Mouse (Mus musculus): ENCODE results near the gene Rars. TPM values are rescaled to one million over a fixed set of nuclear protein-coding genes. Genes with fewer than 3 reads are reported as not detected.

The Rars gene
- polyA plus RNA-seq, 1 experiment from 2014 or later, result 132 TPM

DNA sequence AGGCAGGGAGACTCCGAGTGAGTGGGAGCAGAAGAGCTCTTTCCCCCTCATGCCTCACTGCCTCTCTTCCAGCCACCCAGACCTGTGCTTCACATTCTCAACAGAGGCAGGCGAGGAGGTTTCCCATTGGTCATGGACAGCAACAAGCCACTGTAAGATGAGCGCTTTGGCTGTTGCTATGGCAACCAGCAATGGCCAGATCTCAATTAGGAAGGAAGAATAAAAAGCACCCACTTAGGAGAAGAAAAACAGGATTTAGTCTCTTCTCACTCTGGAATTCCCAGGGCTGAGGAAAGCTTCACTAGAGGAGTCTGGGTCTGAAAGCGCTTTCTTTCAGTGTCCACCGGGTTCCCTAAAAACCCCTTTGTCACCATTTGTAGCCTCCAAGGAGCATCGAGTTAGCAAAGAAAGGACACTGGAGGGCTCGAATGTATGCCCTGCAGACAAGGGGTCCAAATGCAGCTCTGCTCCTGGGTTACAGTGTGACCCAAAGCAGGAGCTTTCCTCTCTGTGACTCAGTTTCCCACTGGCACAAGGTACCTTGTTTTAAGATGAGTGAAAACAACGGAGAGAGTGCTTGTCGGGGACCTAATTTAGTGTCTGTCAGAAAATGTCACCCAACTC lies 30.8 kb upstream of the Rars start:
- Histone ChIP-seq H3K27me3 (ENCODE audit: control insufficient read depth, insufficient read depth, low read length) (no peaks in the 10 kb centered on the region), H3K9ac (replicated peaks; ENCODE audit: low read length) (peak overlapping the region; percentile 50), H3K36me3 (replicated peaks; ENCODE audit: control insufficient read depth, insufficient read depth, low read depth, low read length) (no peaks in the 10 kb centered on the region), H3K27ac (replicated peaks; ENCODE audit: low read depth, low read length) (peak overlapping the region; percentile 80), H3K4me3 (ENCODE audit: low read depth, low read length) (no peak overlapping the region), H3K4me2 (ENCODE audit: low read depth, low read length) (no peak overlapping the region), H3K9me3 (replicated peaks; ENCODE audit: control insufficient read depth, low read length) (no peaks in the 10 kb centered on the region), H3K4me1 (ENCODE audit: control insufficient read depth, insufficient read depth, low read length) (peaks cover 6% of the 10 kb centered on the region; the same call in 1 of the 2 replicates)
- whole genome bisulfite sequencing, result 16% methylated on average over 9 of the region's 9 CpGs
- ATAC-seq (replicated peaks; ENCODE audit: insufficient number of reproducible peaks, low FRiP score, low TSS enrichment, low read depth) (peak; percentile 95), DNase-seq (ENCODE audit: low spot score) (peak; percentile 94)

DNA sequence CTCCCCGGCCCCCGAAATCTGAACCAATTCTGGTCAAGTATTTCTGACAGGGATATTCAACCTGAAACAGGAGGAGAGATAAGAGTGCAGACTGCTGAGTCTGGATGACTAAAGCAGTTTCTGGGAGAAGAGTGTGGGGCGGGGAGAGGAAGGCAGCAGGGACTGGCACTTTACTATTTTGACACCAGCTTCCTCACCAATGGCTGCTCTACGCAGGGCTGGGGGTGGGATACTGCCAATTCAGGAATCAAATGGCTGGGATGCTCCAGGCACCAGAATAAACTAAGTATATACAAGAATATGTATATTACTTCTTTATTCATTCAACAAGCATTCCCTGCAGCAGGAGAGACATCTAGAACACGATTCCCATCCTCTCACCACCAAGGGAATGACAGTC lies 29.3 kb upstream of the Rars start:
- H3K27me3 ChIP-seq (ENCODE audit: control insufficient read depth, insufficient read depth, low read length), result no peaks in the 10 kb centered on the region
- WGBS, result 88% methylated on average over 5 of the region's 5 CpGs
- H3K9me3 ChIP-seq (replicated peaks; ENCODE audit: control insufficient read depth, low read length), result no peaks in the 10 kb centered on the region
- DNase-seq (ENCODE audit: low spot score) (no peak), ATAC-seq (replicated peaks; ENCODE audit: insufficient number of reproducible peaks, low FRiP score, low TSS enrichment, low read depth) (no peak)
- no peak overlapping the region for H3K27ac ChIP-seq (replicated peaks; ENCODE audit: low read depth, low read length)
- no peak overlapping the region for H3K9ac ChIP-seq (replicated peaks; ENCODE audit: low read length)
- H3K4me1 ChIP-seq (ENCODE audit: control insufficient read depth, insufficient read depth, low read length), result peaks cover 6% of the 10 kb centered on the region; the same call in 1 of the 2 replicates
- H3K4me3 ChIP-seq (ENCODE audit: low read depth, low read length), result no peak overlapping the region
- H3K36me3 ChIP-seq (replicated peaks; ENCODE audit: control insufficient read depth, insufficient read depth, low read depth, low read length), result no peaks in the 10 kb centered on the region
- no peak overlapping the region for H3K4me2 ChIP-seq (ENCODE audit: low read depth, low read length)

DNA sequence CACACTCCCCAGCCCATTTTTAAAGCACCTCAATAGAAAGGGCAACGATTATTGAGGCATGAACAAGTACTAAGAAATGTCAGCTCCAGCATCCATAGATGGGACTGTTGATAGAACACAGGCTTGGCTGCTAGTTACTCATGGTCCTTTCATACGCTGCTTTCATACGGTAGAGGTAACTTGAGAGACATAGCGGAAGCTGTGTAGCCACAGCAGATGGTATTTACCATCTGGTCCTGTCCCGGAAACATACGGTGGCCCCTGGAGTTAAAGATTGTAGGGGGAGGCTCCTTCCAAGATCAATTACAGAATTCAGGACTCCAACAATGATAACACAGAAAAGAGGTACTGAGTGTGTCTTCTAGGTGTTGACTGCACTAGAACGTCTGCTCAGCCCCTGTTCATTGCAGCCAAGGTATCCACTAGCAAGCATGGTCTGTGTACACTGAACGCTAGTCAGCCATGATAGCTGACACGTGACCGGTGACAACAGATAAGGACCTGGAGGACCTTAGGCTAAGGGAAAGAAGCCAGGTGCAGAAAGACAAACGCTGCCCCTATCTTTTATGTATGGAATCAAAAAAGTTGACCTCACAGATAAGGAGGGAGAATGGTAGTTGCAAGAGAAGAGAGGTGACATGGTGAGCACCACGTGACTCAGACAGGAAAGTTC lies 23.2 kb upstream of the Rars start:
- no peak overlapping the region for H3K9ac ChIP-seq (replicated peaks; ENCODE audit: low read length)
- ATAC-seq (replicated peaks; ENCODE audit: insufficient number of reproducible peaks, low FRiP score, low TSS enrichment, low read depth) (no peak), DNase-seq (ENCODE audit: low spot score) (no peak)
- no peaks in the 10 kb centered on the region for H3K4me1 ChIP-seq (ENCODE audit: control insufficient read depth, insufficient read depth, low read length)
- H3K27ac ChIP-seq (replicated peaks; ENCODE audit: low read depth, low read length), result 0 out of 2 replicates have a peak overlapping the region, but pooled peaks have one; percentile 28
- H3K27me3 ChIP-seq (ENCODE audit: control insufficient read depth, insufficient read depth, low read length), result no peaks in the 10 kb centered on the region
- H3K4me2 ChIP-seq (ENCODE audit: low read depth, low read length), result no peak overlapping the region
- WGBS, result 81% methylated on average over 12 of the region's 12 CpGs
- no peaks in the 10 kb centered on the region for H3K9me3 ChIP-seq (replicated peaks; ENCODE audit: control insufficient read depth, low read length)
- no peak overlapping the region for H3K4me3 ChIP-seq (ENCODE audit: low read depth, low read length)
- no peaks in the 10 kb centered on the region for H3K36me3 ChIP-seq (replicated peaks; ENCODE audit: control insufficient read depth, insufficient read depth, low read depth, low read length)

DNA sequence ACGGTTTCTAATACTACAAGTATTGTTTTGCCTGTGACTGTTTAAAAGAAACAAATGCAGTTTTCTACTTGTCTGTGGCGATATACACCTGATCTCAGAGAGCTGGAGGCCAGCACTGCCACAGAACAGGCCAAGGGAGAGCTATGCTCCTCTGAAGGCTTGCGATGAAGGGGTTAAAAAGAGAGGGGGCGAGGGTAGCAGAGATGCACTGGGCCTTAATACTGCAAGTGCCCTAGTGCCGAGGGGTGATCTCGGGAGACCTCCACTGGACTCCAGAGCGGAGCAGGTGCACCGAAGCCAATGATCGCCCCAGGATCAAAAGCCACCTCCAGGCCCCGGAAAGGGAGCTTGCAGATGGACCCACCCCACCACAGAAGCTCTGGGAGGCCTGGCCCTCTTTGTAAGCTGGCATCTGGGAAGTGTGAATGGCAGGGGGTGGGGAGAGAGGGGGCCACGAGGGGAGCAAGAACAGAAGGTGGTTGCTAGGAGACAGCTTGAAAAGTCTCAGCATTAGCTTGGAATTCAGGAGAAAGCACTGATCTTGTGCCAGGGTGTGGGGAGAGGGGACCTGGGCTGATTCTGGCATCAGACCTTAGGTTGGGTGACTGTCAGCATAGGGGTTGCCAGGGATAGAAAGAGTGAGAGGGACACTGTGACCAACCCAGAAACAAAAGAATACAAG lies 22.2 kb upstream of the Rars start:
- peak; percentile 55 for DNase-seq (ENCODE audit: low spot score)
- H3K9me3 ChIP-seq (replicated peaks; ENCODE audit: control insufficient read depth, low read length), result no peaks in the 10 kb centered on the region
- H3K4me3 ChIP-seq (ENCODE audit: low read depth, low read length), result no peak overlapping the region
- H3K4me1 ChIP-seq (ENCODE audit: control insufficient read depth, insufficient read depth, low read length), result no peaks in the 10 kb centered on the region
- no peaks in the 10 kb centered on the region for H3K36me3 ChIP-seq (replicated peaks; ENCODE audit: control insufficient read depth, insufficient read depth, low read depth, low read length)
- peak overlapping the region; percentile 28; the same call in 1 of the 2 replicates for H3K27ac ChIP-seq (replicated peaks; ENCODE audit: low read depth, low read length)
- H3K9ac ChIP-seq (replicated peaks; ENCODE audit: low read length), result no peak overlapping the region
- no peaks in the 10 kb centered on the region for H3K27me3 ChIP-seq (ENCODE audit: control insufficient read depth, insufficient read depth, low read length)
- 53% methylated on average over 11 of the region's 11 CpGs for WGBS
- no peak overlapping the region for H3K4me2 ChIP-seq (ENCODE audit: low read depth, low read length)
- ATAC-seq (replicated peaks; ENCODE audit: insufficient number of reproducible peaks, low FRiP score, low TSS enrichment, low read depth), result peak; percentile 82

DNA sequence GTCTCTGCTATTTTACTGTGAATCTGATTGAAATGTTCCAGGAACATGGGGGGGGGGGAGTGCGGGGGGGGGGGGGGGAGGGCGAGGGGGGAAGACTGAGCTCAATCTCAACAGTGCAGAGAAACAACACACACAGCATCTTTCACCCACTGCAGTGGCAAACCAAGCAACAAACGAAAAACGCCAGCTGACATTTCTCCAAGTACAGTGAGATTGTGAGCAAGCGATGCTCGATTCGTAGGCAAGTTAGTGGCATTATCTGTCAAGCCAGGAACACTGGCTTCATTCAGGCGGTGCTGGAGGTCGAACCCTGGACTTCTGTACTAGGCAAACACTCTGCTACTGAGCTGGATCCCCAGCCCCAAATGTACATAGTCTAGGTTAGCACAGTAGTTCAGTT lies 21.3 kb upstream of the Rars start:
- DNase-seq (ENCODE audit: low spot score), result no peak
- no peaks in the 10 kb centered on the region for H3K27me3 ChIP-seq (ENCODE audit: control insufficient read depth, insufficient read depth, low read length)
- no peak overlapping the region for H3K4me3 ChIP-seq (ENCODE audit: low read depth, low read length)
- no peaks in the 10 kb centered on the region for H3K4me1 ChIP-seq (ENCODE audit: control insufficient read depth, insufficient read depth, low read length)
- WGBS, result 84% methylated on average over 8 of the region's 9 CpGs
- no peak for ATAC-seq (replicated peaks; ENCODE audit: insufficient number of reproducible peaks, low FRiP score, low TSS enrichment, low read depth)
- no peaks in the 10 kb centered on the region for H3K9me3 ChIP-seq (replicated peaks; ENCODE audit: control insufficient read depth, low read length)
- no peaks in the 10 kb centered on the region for H3K36me3 ChIP-seq (replicated peaks; ENCODE audit: control insufficient read depth, insufficient read depth, low read depth, low read length)
- H3K27ac ChIP-seq (replicated peaks; ENCODE audit: low read depth, low read length), result no peak overlapping the region
- no peak overlapping the region for H3K9ac ChIP-seq (replicated peaks; ENCODE audit: low read length)
- H3K4me2 ChIP-seq (ENCODE audit: low read depth, low read length), result no peak overlapping the region

DNA sequence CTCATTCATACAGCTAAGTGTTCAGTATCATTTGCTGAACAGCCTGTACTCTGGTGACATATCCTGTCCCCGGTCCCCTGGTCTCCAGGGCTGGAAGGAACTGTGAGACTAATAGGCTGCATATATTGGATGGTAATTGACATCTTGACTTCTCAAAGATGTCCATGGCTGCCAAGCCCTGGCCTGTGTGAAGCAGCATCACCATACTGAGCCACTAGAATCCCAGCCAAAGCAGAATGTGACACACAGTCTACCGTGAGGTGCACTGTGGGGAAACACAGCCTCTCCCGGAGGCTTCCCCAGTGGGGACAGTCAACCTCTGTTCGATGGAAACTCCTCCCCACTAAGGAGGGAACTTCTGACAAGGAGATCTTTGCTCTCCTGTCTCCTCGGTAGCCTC lies 20.6 kb upstream of the Rars start:
- Histone ChIP-seq H3K27me3 (ENCODE audit: control insufficient read depth, insufficient read depth, low read length) (no peaks in the 10 kb centered on the region), H3K27ac (replicated peaks; ENCODE audit: low read depth, low read length) (no peak overlapping the region), H3K9ac (replicated peaks; ENCODE audit: low read length) (no peak overlapping the region), H3K4me1 (ENCODE audit: control insufficient read depth, insufficient read depth, low read length) (no peaks in the 10 kb centered on the region), H3K4me2 (ENCODE audit: low read depth, low read length) (no peak overlapping the region), H3K36me3 (replicated peaks; ENCODE audit: control insufficient read depth, insufficient read depth, low read depth, low read length) (no peaks in the 10 kb centered on the region), H3K4me3 (ENCODE audit: low read depth, low read length) (no peak overlapping the region), H3K9me3 (replicated peaks; ENCODE audit: control insufficient read depth, low read length) (no peaks in the 10 kb centered on the region)
- ATAC-seq (replicated peaks; ENCODE audit: insufficient number of reproducible peaks, low FRiP score, low TSS enrichment, low read depth), result no peak
- DNase-seq (ENCODE audit: low spot score), result no peak
- 83% methylated on average over 5 of the region's 5 CpGs for WGBS

DNA sequence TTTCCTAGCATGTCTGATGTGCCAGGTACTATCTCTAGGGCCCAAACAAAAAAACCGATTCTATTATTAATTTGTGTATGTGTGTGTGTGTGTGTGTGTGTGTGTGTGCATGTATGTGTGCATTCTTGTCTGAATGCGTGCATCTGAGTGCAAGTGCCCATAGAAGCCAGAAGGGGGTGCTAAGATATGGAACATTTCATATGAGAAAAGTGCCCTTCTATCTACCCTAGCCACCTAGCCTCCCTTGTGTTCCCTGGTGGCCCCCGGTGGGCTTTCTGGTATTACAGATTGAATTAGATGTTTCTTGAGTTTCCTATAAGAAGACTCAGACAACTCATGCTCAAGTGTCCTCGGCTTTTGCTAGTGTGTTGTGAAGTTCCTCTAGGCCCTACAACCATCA lies 19.3 kb upstream of the Rars start:
- ATAC-seq (replicated peaks; ENCODE audit: insufficient number of reproducible peaks, low FRiP score, low TSS enrichment, low read depth) (no peak), DNase-seq (ENCODE audit: low spot score) (no peak)
- Histone ChIP-seq H3K9ac (replicated peaks; ENCODE audit: low read length) (no peak overlapping the region), H3K4me1 (ENCODE audit: control insufficient read depth, insufficient read depth, low read length) (no peaks in the 10 kb centered on the region), H3K36me3 (replicated peaks; ENCODE audit: control insufficient read depth, insufficient read depth, low read depth, low read length) (no peaks in the 10 kb centered on the region), H3K27ac (replicated peaks; ENCODE audit: low read depth, low read length) (no peak overlapping the region), H3K4me3 (ENCODE audit: low read depth, low read length) (no peak overlapping the region), H3K4me2 (ENCODE audit: low read depth, low read length) (no peak overlapping the region), H3K27me3 (ENCODE audit: control insufficient read depth, insufficient read depth, low read length) (no peaks in the 10 kb centered on the region), H3K9me3 (replicated peaks; ENCODE audit: control insufficient read depth, low read length) (no peaks in the 10 kb centered on the region)
- 95% methylated on average over 4 of the region's 4 CpGs for WGBS

DNA sequence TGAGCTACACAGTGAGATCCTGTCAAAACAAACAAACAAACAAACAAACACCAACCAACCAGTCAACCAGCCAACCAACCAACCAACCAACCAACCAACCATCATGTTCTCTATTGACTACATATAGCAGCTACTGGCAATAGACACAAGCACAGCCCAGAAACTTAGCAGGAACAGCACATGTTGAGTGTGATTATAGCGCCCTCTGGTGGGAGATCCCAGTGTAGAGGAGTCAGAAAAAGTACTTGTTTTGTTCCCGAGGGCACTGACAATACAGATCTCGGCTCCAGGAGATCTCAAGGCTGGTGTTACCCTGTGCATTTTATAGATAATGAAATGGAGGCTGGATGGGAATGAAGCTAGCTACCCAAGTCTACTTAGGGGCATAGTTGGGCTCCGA lies 18.4 kb upstream of the Rars start:
- no peak for ATAC-seq (replicated peaks; ENCODE audit: insufficient number of reproducible peaks, low FRiP score, low TSS enrichment, low read depth)
- Histone ChIP-seq H3K27ac (replicated peaks; ENCODE audit: low read depth, low read length) (no peak overlapping the region), H3K9me3 (replicated peaks; ENCODE audit: control insufficient read depth, low read length) (no peaks in the 10 kb centered on the region), H3K9ac (replicated peaks; ENCODE audit: low read length) (no peak overlapping the region), H3K4me1 (ENCODE audit: control insufficient read depth, insufficient read depth, low read length) (no peaks in the 10 kb centered on the region), H3K27me3 (ENCODE audit: control insufficient read depth, insufficient read depth, low read length) (no peaks in the 10 kb centered on the region), H3K4me2 (ENCODE audit: low read depth, low read length) (no peak overlapping the region), H3K36me3 (replicated peaks; ENCODE audit: control insufficient read depth, insufficient read depth, low read depth, low read length) (no peaks in the 10 kb centered on the region), H3K4me3 (ENCODE audit: low read depth, low read length) (no peak overlapping the region)
- peak; percentile 69 for DNase-seq (ENCODE audit: low spot score)
- WGBS, result 57% methylated on average over 4 of the region's 4 CpGs

Measured in embryonic facial prominence, embryonic 11.5 days (tissue).